Comparison of ENCODE assay signal across 23 mouse cellular contexts in the genomic region with DNA sequence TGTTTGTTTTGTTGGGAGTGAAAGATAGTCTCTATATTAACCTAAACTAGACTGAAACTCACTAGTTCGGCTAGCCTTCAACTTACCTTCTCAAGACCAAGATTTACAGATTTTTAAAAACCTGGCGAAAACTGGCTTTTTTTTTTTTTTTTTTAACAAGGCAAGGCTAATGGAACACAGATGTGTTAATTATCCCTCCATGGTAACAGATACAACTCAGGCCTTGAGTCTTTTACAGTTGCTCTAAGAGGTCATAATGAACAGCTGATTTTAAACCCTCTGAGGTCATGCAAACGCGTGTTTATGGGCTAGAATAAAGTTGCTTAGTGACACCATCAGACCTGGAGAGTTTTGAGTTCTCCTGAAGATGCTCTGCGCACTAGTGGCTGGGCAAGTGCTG.
DNase-seq lines count a peak whose midpoint lies in the region; ATAC-seq and TF ChIP-seq lines count a peak whose summit lies in the region.
"Had no signal": no experiment of that assay in that cellular context is flagged by ENCODE, and none has a peak within 500 bp of the region (broad histone marks: within the 10 kb centered on the region; RNA-seq: fewer than 3 reads in every experiment).

No protein-coding gene starts in this region.

- 39% methylated on average over 5 of the region's 5 CpGs for WGBS in embryonic facial prominence, embryonic 11.5 days
- WGBS in limb, embryonic 12.5 days = 18% methylated on average over 5 of the region's 5 CpGs
- WGBS in forebrain, embryonic 11.5 days = 80% methylated on average over 5 of the region's 5 CpGs

- TF ChIP-seq EP300 in CH12.LX (IDR thresholded peaks at IDR 0.05; ENCODE audit: low read length) = no peak

- dilution Hi-C loops in CH12.LX (cut with MboI; ENCODE audit: extremely low pct_ligation_motif_present, extremely low pct_unique_long_range_greater_than_20kb, low sequenced_read_pairs) = no loop called here

- H3K79me2 ChIP-seq in CH12.LX (replicated peaks; ENCODE audit: control insufficient read depth, extremely low read depth, insufficient read depth, poor library complexity, severe bottlenecking) = no peaks in the 10 kb centered on the region

- H3K9ac ChIP-seq in CH12.LX (ENCODE audit: insufficient read depth, low read depth) (no peak overlapping the region), ES-E14 (ENCODE audit: insufficient read depth, low read depth, low read length, poor library complexity, severe bottlenecking) (no peak overlapping the region)
- no peak overlapping the region for H3K9ac ChIP-seq in embryonic facial prominence, embryonic 11.5 days (replicated peaks; ENCODE audit: low read length)
- H3K9ac ChIP-seq in limb, embryonic 12.5 days (replicated peaks) = no peak overlapping the region
- no peak overlapping the region for H3K9ac ChIP-seq in forebrain, embryonic 11.5 days (ENCODE audit: low read length)
- H3K9ac ChIP-seq: embryonic facial prominence, embryonic 15.5 days; forebrain, embryonic 15.5 days; heart, embryonic 15.5 days; hindbrain, embryonic 13.5 days had no signal

- ATAC-seq in embryonic facial prominence, embryonic 11.5 days (replicated peaks; ENCODE audit: insufficient number of reproducible peaks, low FRiP score, low TSS enrichment, low read depth) = no peak
- ATAC-seq in limb, embryonic 12.5 days (ENCODE audit: insufficient number of reproducible peaks, insufficient read depth, low FRiP score, low TSS enrichment, low read depth) = no peak
- ATAC-seq in forebrain, embryonic 11.5 days (replicated peaks; ENCODE audit: low FRiP score) = no peak
- ATAC-seq: activated CD4-positive, CD25-positive, alpha-beta regulatory T cell, adult 4 months; forebrain, embryonic 15.5 days; intestine, embryonic 16.5 days had no signal

- TF ChIP-seq RAD21 in CH12.LX (IDR thresholded peaks at IDR 0.05; ENCODE audit: low read depth, low read length) = no peak

- H3K4me2 ChIP-seq in CH12.LX (ENCODE audit: insufficient read depth, low read depth, poor library complexity, severe bottlenecking) = no peak overlapping the region
- no peak overlapping the region for H3K4me2 ChIP-seq in embryonic facial prominence, embryonic 11.5 days (ENCODE audit: low read depth, low read length)
- H3K4me2 ChIP-seq in limb, embryonic 12.5 days = 0 out of 2 replicates have a peak overlapping the region, but pooled peaks have one; percentile 13
- H3K4me2 ChIP-seq in forebrain, embryonic 11.5 days (ENCODE audit: low read depth, low read length, severe bottlenecking) = no peak overlapping the region
- H3K4me2 ChIP-seq: embryonic facial prominence, embryonic 15.5 days; forebrain, embryonic 15.5 days; heart, embryonic 11.5 days; heart, embryonic 15.5 days; hindbrain, embryonic 13.5 days had no signal

- DNase-seq in CH12.LX (ENCODE audit: extremely low read depth) (no peak), ES-E14 (ENCODE audit: low read depth, low spot score) (no peak)
- DNase-seq in embryonic facial prominence, embryonic 11.5 days (ENCODE audit: low spot score) = peak; percentile 58
- DNase-seq in kidney, adult 11 months = no peak
- no peak for DNase-seq in forebrain, embryonic 11.5 days (ENCODE audit: low spot score)
- DNase-seq in left cerebral cortex, adult 9 months (ENCODE audit: low spot score in 2 of 2) = no peak
- DNase-seq: adrenal gland, postnatal 14 days; cerebellum, adult 11-12 months; cerebellum, adult 9-10 months; cerebellum, postnatal 25 days; gastrocnemius, postnatal 10 days; heart, adult 2 months; heart, postnatal 14 days had no signal

- H3K4me3 ChIP-seq in CH12.LX (replicated peaks in 1 of 3; ENCODE audit: low read depth in 2 of 3, low read length in 2 of 3, poor library complexity in 1 of 3) (no peak overlapping the region), ES-E14 (ENCODE audit: insufficient read depth in 1 of 2, low read depth in 1 of 2, low read length in 2 of 2, poor library complexity in 1 of 2, severe bottlenecking in 1 of 2) (no peak overlapping the region)
- H3K4me3 ChIP-seq in embryonic facial prominence, embryonic 11.5 days (ENCODE audit: low read depth, low read length) = no peak overlapping the region
- no peak overlapping the region for H3K4me3 ChIP-seq in limb, embryonic 12.5 days (replicated peaks)
- no peak overlapping the region for H3K4me3 ChIP-seq in forebrain, embryonic 11.5 days (ENCODE audit: low read depth, low read length)
- H3K4me3 ChIP-seq: embryonic facial prominence, embryonic 15.5 days; erythroblast, embryonic 14.5 days; forebrain, embryonic 10.5 days; forebrain, embryonic 15.5 days; heart, adult 2 months; heart, embryonic 15.5 days; hindbrain, embryonic 13.5 days had no signal

- no peak overlapping the region for H3K27ac ChIP-seq in CH12.LX (ENCODE audit: insufficient read depth, low read depth)
- H3K27ac ChIP-seq in ES-E14 (ENCODE audit: insufficient read depth, low read depth, low read length, poor library complexity, severe bottlenecking) = no peak overlapping the region
- no peak overlapping the region for H3K27ac ChIP-seq in embryonic facial prominence, embryonic 11.5 days (replicated peaks; ENCODE audit: low read depth, low read length)
- no peak overlapping the region for H3K27ac ChIP-seq in limb, embryonic 12.5 days
- H3K27ac ChIP-seq in forebrain, embryonic 11.5 days (ENCODE audit: low read depth, low read length) = no peak overlapping the region
- H3K27ac ChIP-seq: embryonic facial prominence, embryonic 15.5 days; forebrain, embryonic 10.5 days; forebrain, embryonic 15.5 days; heart, adult 2 months; heart, embryonic 15.5 days; hindbrain, embryonic 13.5 days had no signal

- H3K9me3 ChIP-seq in CH12.LX (replicated peaks; ENCODE audit: low read length) (no peaks in the 10 kb centered on the region), ES-E14 (ENCODE audit: control insufficient read depth, insufficient read depth, low read depth, low read length) (no peaks in the 10 kb centered on the region)
- H3K9me3 ChIP-seq in embryonic facial prominence, embryonic 11.5 days (replicated peaks; ENCODE audit: control insufficient read depth, low read length) = no peaks in the 10 kb centered on the region
- no peaks in the 10 kb centered on the region for H3K9me3 ChIP-seq in limb, embryonic 12.5 days
- no peaks in the 10 kb centered on the region for H3K9me3 ChIP-seq in forebrain, embryonic 11.5 days (ENCODE audit: control insufficient read depth, low read length)
- H3K9me3 ChIP-seq: embryonic facial prominence, embryonic 15.5 days; forebrain, embryonic 10.5 days; forebrain, embryonic 15.5 days; heart, embryonic 15.5 days; hindbrain, embryonic 13.5 days had no signal

- in situ Hi-C loops in CH12.LX (cut with MboI; ENCODE audit: low pct_ligation_motif_present, low pct_unique_long_range_greater_than_20kb, low sequenced_read_pairs) = no loop called here
- in situ Hi-C loops in ES-E14 (cut with MboI; ENCODE audit: low sequenced_read_pairs in 2 of 2, unreplicated experiment in 2 of 2) = no loop called here

- H3K4me1 ChIP-seq in CH12.LX (ENCODE audit: control insufficient read depth in 1 of 2, insufficient read depth in 2 of 2) (peaks cover 5 to 21% of the 10 kb centered on the region in 2 experiments), ES-E14 (ENCODE audit: control insufficient read depth in 2 of 2, insufficient read depth in 2 of 2, low read length in 2 of 2, poor library complexity in 1 of 2) (no peaks in the 10 kb centered on the region)
- H3K4me1 ChIP-seq in embryonic facial prominence, embryonic 11.5 days (ENCODE audit: control insufficient read depth, insufficient read depth, low read length) = no peaks in the 10 kb centered on the region
- 0 out of 2 replicates have a peak, but pooled peaks cover 8% of the 10 kb centered on the region for H3K4me1 ChIP-seq in limb, embryonic 12.5 days (replicated peaks)
- no peaks in the 10 kb centered on the region for H3K4me1 ChIP-seq in forebrain, embryonic 11.5 days (replicated peaks; ENCODE audit: control insufficient read depth, insufficient read depth, low read length)
- H3K4me1 ChIP-seq: forebrain, embryonic 10.5 days; forebrain, embryonic 15.5 days; heart, embryonic 15.5 days; hindbrain, embryonic 13.5 days had no signal

- H3K36me3 ChIP-seq in CH12.LX (replicated peaks in 1 of 2; ENCODE audit: control insufficient read depth in 1 of 2, insufficient read depth in 1 of 2, low read length in 1 of 2) = no peaks in the 10 kb centered on the region
- H3K36me3 ChIP-seq in ES-E14 (ENCODE audit: control insufficient read depth, insufficient read depth, low read length, poor library complexity, severe bottlenecking) = no peaks in the 10 kb centered on the region
- H3K36me3 ChIP-seq in embryonic facial prominence, embryonic 11.5 days (replicated peaks; ENCODE audit: control insufficient read depth, insufficient read depth, low read depth, low read length) = no peaks in the 10 kb centered on the region
- H3K36me3 ChIP-seq in limb, embryonic 12.5 days = no peaks in the 10 kb centered on the region
- H3K36me3 ChIP-seq in forebrain, embryonic 11.5 days (ENCODE audit: control insufficient read depth, insufficient read depth, low read length) = no peaks in the 10 kb centered on the region
- H3K36me3 ChIP-seq: embryonic facial prominence, embryonic 15.5 days; forebrain, embryonic 10.5 days; forebrain, embryonic 15.5 days; heart, embryonic 15.5 days; hindbrain, embryonic 13.5 days had no signal

- TF ChIP-seq POLR2A in CH12.LX (IDR thresholded peaks at IDR 0.05; ENCODE audit: low read depth, low read length) = no peak

- H3K27me3 ChIP-seq in CH12.LX (replicated peaks) = no peaks in the 10 kb centered on the region
- H3K27me3 ChIP-seq in embryonic facial prominence, embryonic 11.5 days (ENCODE audit: control insufficient read depth, insufficient read depth, low read length) = no peaks in the 10 kb centered on the region
- no peaks in the 10 kb centered on the region for H3K27me3 ChIP-seq in limb, embryonic 12.5 days
- no peaks in the 10 kb centered on the region for H3K27me3 ChIP-seq in forebrain, embryonic 11.5 days (ENCODE audit: control insufficient read depth, insufficient read depth, low read length)
- H3K27me3 ChIP-seq: embryonic facial prominence, embryonic 15.5 days; forebrain, embryonic 15.5 days; heart, embryonic 15.5 days; hindbrain, embryonic 13.5 days had no signal

- no peak for TF ChIP-seq CTCF in CH12.LX (conservative IDR thresholded peaks at IDR 0.05 in 1 of 2, IDR thresholded peaks at IDR 0.05 in 1 of 2; ENCODE audit: low read depth in 2 of 2, low read length in 2 of 2)

TF ChIP-seq in CH12.LX, 34 proteins besides CTCF, POLR2A, EP300 and RAD21:
- no peak for TF ChIP-seq IRF4 (IDR thresholded peaks at IDR 0.05; ENCODE audit: low read depth, low read length)
- TF ChIP-seq ZNF384 (IDR thresholded peaks at IDR 0.05; ENCODE audit: low read depth, low read length) = peak; percentile 67

TF ChIP-seq in ES-E14, 5 proteins besides CTCF, POLR2A, EP300 and RAD21:
- TF ChIP-seq ZC3H11A (IDR thresholded peaks at IDR 0.05; ENCODE audit: borderline replicate concordance, low read depth, low read length) (no peak), ZNF384 (IDR thresholded peaks at IDR 0.05; ENCODE audit: low read depth, low read length) (peak; percentile 48; the same call in 1 of the 2 replicates), CHD2 (IDR thresholded peaks at IDR 0.05; ENCODE audit: low read depth, low read length) (no peak)
